Mouse (Mus musculus): ENCODE data around the gene Cldn10. TPM values are rescaled to one million over a fixed set of nuclear protein-coding genes. Genes with fewer than 3 reads are reported as not detected.
A peak's percentile ranks its signal among the peaks of the same experiment; 100 is the strongest.

The Cldn10 gene
- polyA plus RNA-seq, 1 experiment from 2014 or later: 1.5 TPM

DNA sequence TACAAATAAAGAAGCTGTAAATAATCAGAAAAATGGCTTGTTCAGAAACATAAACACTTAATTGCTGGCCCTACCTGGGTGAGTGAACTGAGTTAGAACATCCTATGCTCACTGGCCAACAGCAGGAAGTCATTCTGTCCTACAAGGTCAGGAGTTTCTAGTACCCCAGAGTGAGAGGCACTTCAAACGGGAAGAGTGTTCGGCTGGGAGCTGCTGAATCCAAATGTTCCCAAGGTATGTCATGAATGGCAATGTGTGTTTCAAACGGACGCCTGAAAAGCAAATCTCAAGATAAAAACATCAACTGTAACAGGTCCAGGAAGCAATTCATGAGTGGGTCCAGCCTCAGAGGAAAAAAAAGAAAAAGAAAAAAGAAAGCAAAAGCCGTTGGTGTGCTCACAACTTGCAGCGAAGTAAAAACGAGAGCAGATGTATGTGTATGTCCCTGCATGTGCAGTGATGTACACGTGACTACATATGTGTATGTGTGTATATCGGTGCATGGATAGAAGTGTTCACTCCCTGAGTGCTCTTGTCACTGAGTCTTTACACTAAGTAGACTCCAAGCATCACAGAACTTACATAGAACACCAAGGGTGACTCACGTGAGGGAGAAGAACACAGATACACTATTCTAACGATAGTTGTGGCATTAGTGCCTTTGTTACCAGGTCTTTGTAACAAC lies 62.4 kb downstream of the Cldn10 start:
- H3K9me3 ChIP-seq: no peaks in the 10 kb centered on the region
- no peak overlapping the region for H3K9ac ChIP-seq
- H3K4me3 ChIP-seq: no peak overlapping the region
- 61% methylated on average over 11 of the region's 11 CpGs for whole genome bisulfite sequencing
- H3K27ac ChIP-seq (replicated peaks): no peak overlapping the region
- no peaks in the 10 kb centered on the region for H3K36me3 ChIP-seq
- ATAC-seq (ENCODE audit: extremely low read depth, insufficient number of reproducible peaks, low FRiP score, low TSS enrichment): no peak
- H3K27me3 ChIP-seq (replicated peaks): peaks cover 39% of the 10 kb centered on the region
- H3K4me2 ChIP-seq: no peak overlapping the region
- H3K4me1 ChIP-seq: peaks cover 3% of the 10 kb centered on the region

DNA sequence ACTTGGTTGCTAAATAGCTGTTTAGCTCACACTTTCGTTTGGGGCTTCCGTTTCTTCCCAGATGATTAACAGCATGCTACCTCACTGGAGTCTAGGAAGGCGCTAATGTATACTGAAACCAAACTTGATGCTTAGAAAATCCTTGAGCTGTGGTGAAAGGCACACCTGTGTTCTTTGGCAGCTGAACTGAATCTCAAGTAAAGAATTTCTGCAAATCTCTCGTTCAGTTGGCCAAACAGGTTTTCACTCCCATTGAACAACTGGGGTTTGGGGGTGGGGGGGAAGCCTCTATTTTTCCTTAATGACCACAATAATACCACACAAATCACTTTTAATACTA lies 63.0 kb downstream of the Cldn10 start:
- Histone ChIP-seq H3K4me2 (no peak overlapping the region), H3K36me3 (no peaks in the 10 kb centered on the region), H3K4me3 (no peak overlapping the region), H3K4me1 (peaks cover 6% of the 10 kb centered on the region), H3K9ac (no peak overlapping the region), H3K9me3 (no peaks in the 10 kb centered on the region), H3K27ac (replicated peaks) (no peak overlapping the region), H3K27me3 (replicated peaks) (peaks cover 43% of the 10 kb centered on the region)
- WGBS: 57% methylated on average over 4 of the region's 4 CpGs
- ATAC-seq (ENCODE audit: extremely low read depth, insufficient number of reproducible peaks, low FRiP score, low TSS enrichment): no peak

DNA sequence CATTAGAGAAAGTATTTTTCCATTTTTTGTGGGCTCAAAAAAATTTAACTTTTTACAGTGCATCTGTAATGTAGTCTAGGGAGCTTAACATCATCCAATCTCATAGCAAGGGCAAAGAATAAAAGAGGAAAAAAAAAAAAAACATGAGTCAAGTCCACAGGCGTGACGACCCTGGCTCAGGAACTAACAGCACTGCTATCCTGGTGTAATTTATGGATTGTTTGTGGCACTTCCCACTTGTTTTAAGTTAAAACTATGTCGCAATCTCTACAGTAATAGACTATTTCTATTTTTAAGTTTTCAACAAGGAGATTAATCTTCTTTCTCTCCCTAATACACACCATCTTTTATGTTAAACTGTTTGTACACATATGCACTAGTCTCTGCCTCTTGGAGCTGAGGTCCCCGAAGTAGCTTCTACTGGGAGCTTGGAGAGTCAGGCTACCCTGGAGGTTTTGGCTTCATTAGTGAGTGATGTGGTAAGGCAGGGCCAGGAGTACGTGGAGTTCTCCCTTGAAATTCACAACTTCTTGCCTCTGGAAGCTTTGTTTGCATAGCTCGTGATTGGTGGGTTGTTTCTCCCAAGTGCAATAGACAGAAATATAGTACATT lies 63.9 kb downstream of the Cldn10 start:
- no peak for ATAC-seq (ENCODE audit: extremely low read depth, insufficient number of reproducible peaks, low FRiP score, low TSS enrichment)
- Histone ChIP-seq H3K4me3 (no peak overlapping the region), H3K9me3 (no peaks in the 10 kb centered on the region), H3K9ac (no peak overlapping the region), H3K36me3 (no peaks in the 10 kb centered on the region), H3K27ac (replicated peaks) (no peak overlapping the region), H3K4me2 (no peak overlapping the region), H3K27me3 (replicated peaks) (peaks cover 50% of the 10 kb centered on the region), H3K4me1 (peaks cover 6% of the 10 kb centered on the region)
- whole genome bisulfite sequencing: 62% methylated on average over 6 of the region's 6 CpGs

DNA sequence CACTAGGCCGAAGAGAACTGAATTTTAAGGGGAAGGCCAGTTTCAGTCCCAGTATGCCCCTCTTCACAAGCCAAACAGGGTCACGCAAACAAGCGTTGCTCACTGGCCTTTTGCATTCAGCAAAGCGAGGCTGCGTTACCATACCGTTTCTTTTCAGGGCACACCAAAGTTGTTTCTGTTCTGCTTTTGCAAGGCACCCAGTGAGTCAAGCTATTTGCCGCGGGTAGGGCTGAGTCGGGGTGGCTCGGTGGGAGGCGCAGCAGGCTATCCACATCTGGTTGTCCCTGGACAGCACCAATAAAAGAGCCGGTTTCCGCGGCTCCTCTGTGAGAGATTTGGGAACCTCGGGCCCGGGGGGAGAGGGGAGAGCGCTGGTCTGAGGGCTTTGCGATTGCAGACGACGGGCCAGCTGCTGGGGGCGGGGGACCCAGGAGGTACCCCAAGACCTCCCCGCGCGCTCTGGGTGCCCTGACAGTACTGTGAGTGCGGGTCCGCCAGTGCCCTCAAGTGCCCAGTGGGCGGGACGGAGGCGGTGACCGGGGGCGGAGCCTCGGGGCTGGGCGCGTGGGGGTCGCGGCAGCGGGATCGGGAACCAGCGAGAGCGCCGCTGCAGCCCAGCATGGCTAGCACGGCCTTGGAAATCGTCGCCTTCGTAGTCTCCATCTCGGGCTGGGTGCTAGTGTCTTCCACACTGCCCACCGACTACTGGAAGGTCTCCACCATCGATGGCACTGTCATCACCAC lies 66.8 kb downstream of the Cldn10 start:
- Histone ChIP-seq H3K4me2 (peak overlapping the region; percentile 78), H3K4me1 (peaks cover 6% of the 10 kb centered on the region), H3K9me3 (no peaks in the 10 kb centered on the region), H3K36me3 (no peaks in the 10 kb centered on the region), H3K4me3 (peak overlapping the region; percentile 56), H3K27me3 (replicated peaks) (peaks cover 64% of the 10 kb centered on the region), H3K27ac (replicated peaks) (no peak overlapping the region), H3K9ac (peak overlapping the region; percentile 73)
- 2% methylated on average over 48 of the region's 48 CpGs for WGBS
- 0 out of 2 replicates have a peak, but pooled peaks have one; percentile 56 for ATAC-seq (ENCODE audit: extremely low read depth, insufficient number of reproducible peaks, low FRiP score, low TSS enrichment)

DNA sequence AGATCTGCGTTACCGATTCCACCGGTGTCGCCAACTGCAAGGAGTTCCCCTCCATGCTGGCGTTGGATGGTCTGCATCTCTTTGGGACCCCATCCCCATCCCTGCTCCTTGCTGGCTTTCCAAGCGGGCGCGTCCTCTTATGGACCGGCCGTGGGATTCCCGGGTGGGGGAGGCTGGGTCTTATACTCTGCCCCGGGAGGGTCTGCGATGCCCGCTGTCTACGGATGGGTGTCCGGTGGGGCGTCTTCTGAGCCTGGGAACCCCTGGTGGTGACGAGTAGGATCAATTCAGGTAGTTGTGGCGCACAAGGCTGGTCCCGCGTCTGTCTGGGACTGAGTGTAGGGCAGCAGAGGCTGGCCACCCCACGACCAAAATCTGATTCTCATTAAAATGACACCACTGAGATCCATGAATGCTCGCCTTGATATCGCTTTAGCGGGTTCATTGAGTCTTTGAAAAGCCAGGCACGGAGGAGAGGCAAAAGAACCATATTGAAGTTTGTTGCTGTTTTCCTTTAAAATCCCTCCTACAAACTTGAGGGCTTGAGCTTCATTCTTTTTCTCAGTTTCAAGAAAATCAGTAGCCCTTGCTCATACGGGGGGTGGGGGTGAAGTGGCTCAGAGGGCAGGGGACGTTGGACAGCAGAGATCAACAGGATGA lies 67.6 kb downstream of the Cldn10 start:
- Histone ChIP-seq H3K27ac (replicated peaks) (no peak overlapping the region), H3K9me3 (no peaks in the 10 kb centered on the region), H3K4me1 (peaks cover 6% of the 10 kb centered on the region), H3K9ac (peak overlapping the region; percentile 73), H3K27me3 (replicated peaks) (peaks cover 64% of the 10 kb centered on the region), H3K4me3 (peak overlapping the region; percentile 56), H3K36me3 (no peaks in the 10 kb centered on the region), H3K4me2 (peak overlapping the region; percentile 78)
- ATAC-seq (ENCODE audit: extremely low read depth, insufficient number of reproducible peaks, low FRiP score, low TSS enrichment): no peak
- 1% methylated on average over 28 of the region's 28 CpGs for WGBS

DNA sequence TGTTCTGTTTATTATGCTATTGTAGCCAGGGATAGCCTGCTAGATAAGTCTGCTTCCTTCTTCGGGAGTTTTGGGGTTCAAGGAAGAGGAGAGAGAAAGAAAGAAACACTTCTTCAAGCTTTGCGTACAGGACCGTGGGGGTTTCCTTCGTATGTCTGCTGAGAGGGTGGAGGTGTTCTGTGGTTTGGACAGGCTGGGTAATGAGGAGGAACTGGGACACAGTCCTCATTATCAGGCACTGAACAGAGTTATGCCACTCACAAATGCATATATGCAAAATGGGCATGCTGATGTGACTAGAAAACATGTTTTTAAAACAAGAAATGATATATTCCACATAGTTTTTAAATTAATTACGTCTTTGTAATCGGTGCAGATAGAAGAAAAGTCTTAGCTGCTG lies 68.9 kb downstream of the Cldn10 start:
- Histone ChIP-seq H3K27me3 (replicated peaks) (peaks cover 64% of the 10 kb centered on the region), H3K36me3 (no peaks in the 10 kb centered on the region), H3K9me3 (no peaks in the 10 kb centered on the region), H3K4me3 (no peak overlapping the region), H3K4me1 (peaks cover 6% of the 10 kb centered on the region), H3K27ac (replicated peaks) (no peak overlapping the region), H3K9ac (no peak overlapping the region), H3K4me2 (no peak overlapping the region)
- no peak for ATAC-seq (ENCODE audit: extremely low read depth, insufficient number of reproducible peaks, low FRiP score, low TSS enrichment)
- 74% methylated on average over 6 of the region's 6 CpGs for WGBS

DNA sequence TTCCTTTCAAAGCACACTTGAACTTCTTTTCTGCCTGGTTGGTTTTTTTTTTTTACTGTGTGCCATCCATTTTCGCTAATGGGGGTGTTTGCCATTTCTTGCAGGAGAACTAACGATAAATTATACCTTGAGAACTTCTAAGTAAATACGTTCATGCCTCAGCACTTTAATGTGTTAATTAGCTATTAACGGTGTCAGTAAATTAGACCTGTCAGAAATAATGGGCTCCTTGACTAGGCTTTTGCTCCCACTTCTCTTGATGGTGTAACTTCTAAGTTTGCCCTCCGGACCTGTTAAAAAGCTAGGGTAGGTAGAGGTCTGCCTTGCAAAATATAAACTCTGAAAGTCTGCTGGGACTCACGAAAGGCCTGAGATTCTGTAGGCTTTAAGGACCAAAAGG lies 70.6 kb downstream of the Cldn10 start:
- Histone ChIP-seq H3K27ac (replicated peaks) (no peak overlapping the region), H3K4me2 (no peak overlapping the region), H3K36me3 (no peaks in the 10 kb centered on the region), H3K9me3 (no peaks in the 10 kb centered on the region), H3K27me3 (replicated peaks) (peaks cover 52% of the 10 kb centered on the region), H3K9ac (no peak overlapping the region), H3K4me1 (peaks cover 6% of the 10 kb centered on the region), H3K4me3 (no peak overlapping the region)
- 60% methylated on average over 6 of the region's 6 CpGs for WGBS
- ATAC-seq (ENCODE audit: extremely low read depth, insufficient number of reproducible peaks, low FRiP score, low TSS enrichment): no peak

DNA sequence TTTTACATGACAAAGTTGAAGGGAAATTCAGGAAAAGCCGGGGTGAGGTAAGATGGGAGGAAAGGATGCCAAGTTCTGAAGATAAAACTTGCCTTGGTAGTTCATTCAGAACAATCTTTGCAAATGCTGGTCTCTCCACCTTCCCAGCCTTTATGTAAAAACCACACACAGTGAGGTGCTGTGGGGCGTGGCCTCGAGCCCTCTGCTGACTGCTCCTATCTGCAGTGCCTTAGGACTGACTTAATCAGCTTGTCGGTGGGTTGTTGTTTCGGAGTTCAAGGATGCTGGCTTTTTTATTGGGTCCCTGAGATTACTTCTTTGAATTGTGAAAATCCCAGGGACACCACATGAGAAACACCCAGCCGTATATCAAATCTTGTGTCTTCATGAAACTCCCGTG lies 74.5 kb downstream of the Cldn10 start:
- H3K9ac ChIP-seq: no peak overlapping the region
- H3K4me1 ChIP-seq: no peaks in the 10 kb centered on the region
- no peak overlapping the region for H3K4me3 ChIP-seq
- H3K9me3 ChIP-seq: no peaks in the 10 kb centered on the region
- H3K27me3 ChIP-seq (replicated peaks): peaks cover 16% of the 10 kb centered on the region
- 46% methylated on average over 7 of the region's 7 CpGs for WGBS
- no peak overlapping the region for H3K4me2 ChIP-seq
- ATAC-seq (ENCODE audit: extremely low read depth, insufficient number of reproducible peaks, low FRiP score, low TSS enrichment): no peak
- no peaks in the 10 kb centered on the region for H3K36me3 ChIP-seq
- H3K27ac ChIP-seq (replicated peaks): no peak overlapping the region

DNA sequence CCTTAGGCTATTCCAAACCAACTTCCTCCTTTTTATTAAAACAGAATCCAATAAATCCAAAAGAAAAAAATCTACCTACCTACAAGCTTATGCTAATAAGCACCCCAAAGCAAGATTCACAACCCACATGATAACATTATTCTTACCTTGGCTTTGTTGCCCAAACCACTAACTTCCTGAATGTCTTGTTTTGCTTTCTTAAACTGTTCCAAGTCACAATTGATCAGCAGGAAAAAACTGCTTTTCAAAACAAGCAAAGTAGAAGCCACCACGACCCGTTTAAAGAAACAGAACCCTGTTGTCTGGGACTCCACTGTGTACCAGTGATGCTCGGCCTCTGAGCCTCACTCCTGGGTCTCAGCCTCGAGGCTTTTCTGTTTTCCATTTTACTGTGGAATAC lies 77.2 kb downstream of the Cldn10 start:
- no peaks in the 10 kb centered on the region for H3K4me1 ChIP-seq
- H3K27ac ChIP-seq (replicated peaks): no peak overlapping the region
- 59% methylated on average over 4 of the region's 4 CpGs for WGBS
- H3K4me3 ChIP-seq: no peak overlapping the region
- H3K4me2 ChIP-seq: no peak overlapping the region
- no peaks in the 10 kb centered on the region for H3K27me3 ChIP-seq (replicated peaks)
- no peak for ATAC-seq (ENCODE audit: extremely low read depth, insufficient number of reproducible peaks, low FRiP score, low TSS enrichment)
- no peaks in the 10 kb centered on the region for H3K36me3 ChIP-seq
- no peaks in the 10 kb centered on the region for H3K9me3 ChIP-seq
- H3K9ac ChIP-seq: no peak overlapping the region

DNA sequence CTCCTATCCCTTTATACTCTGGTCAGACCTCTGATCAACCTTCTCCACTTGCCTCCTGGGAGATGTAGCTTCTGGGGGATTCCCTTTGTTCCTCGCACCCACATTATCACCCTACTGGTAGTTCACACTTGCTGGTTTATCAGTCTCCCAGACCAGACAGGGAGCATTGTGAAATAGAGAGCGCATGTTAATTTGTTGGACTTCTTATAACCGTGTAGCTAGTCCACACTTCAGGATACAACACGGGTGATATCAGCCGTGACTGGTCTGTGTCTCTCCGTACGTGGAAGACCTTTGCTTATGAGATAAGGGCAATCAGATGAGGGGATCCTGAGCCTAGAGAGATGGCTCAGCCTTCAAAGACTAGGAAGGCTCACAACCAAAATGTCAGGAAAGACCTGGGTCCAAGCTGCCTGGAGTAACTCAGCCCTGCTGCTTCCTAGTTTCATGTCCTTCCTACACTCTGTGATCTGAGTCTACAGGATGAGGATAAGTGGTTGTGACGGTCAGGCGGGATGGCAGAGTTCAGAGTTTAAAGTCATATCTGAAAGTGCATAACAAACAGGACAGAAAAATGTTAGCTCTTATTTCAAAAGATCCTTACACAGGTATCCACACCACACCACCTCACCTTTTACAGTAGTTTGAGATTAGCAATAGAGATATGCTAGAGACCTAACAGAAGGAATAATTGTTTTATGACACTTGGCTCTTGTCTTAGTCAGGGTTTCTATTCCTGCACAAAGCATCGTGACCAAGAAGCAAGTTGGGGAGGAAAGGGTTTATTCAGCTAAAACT lies 78.5 kb downstream of the Cldn10 start:
- no peak overlapping the region for H3K9ac ChIP-seq
- H3K4me2 ChIP-seq: no peak overlapping the region
- no peaks in the 10 kb centered on the region for H3K36me3 ChIP-seq
- no peaks in the 10 kb centered on the region for H3K9me3 ChIP-seq
- no peaks in the 10 kb centered on the region for H3K27me3 ChIP-seq (replicated peaks)
- ATAC-seq (ENCODE audit: extremely low read depth, insufficient number of reproducible peaks, low FRiP score, low TSS enrichment): no peak
- 56% methylated on average over 10 of the region's 10 CpGs for WGBS
- no peaks in the 10 kb centered on the region for H3K4me1 ChIP-seq
- H3K4me3 ChIP-seq: no peak overlapping the region
- no peak overlapping the region for H3K27ac ChIP-seq (replicated peaks)

DNA sequence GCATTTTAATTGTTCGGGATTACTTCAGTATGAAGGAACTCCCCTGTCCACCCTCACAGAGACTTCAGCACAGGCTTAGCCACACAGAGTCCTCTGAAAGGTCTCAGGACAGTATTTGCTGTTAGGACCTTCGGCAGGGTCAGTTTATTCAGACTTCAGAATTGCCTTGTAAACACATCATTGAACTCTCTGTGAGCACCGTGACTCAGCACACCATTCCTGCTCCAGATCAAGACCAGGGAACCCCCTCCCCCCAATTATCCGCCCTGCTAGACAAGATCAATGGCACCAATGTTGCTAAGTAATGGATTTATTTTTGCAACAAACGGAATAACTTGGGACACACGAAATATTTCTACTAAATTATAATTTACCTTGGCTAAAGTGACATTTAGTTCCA lies 79.7 kb downstream of the Cldn10 start:
- Histone ChIP-seq H3K9me3 (no peaks in the 10 kb centered on the region), H3K4me1 (no peaks in the 10 kb centered on the region), H3K27me3 (replicated peaks) (no peaks in the 10 kb centered on the region), H3K4me2 (no peak overlapping the region), H3K4me3 (no peak overlapping the region), H3K9ac (no peak overlapping the region), H3K27ac (replicated peaks) (no peak overlapping the region), H3K36me3 (0 out of 2 replicates have a peak, but pooled peaks cover 5% of the 10 kb centered on the region)
- no peak for ATAC-seq (ENCODE audit: extremely low read depth, insufficient number of reproducible peaks, low FRiP score, low TSS enrichment)
- 67% methylated on average over 6 of the region's 6 CpGs for WGBS
